Mouse (Mus musculus): Measurements from ENCODE around the gene Tomm34. TPM values are rescaled to one million over a fixed set of nuclear protein-coding genes. Genes with fewer than 3 reads are reported as not detected.

The Tomm34 gene
- polyA plus RNA-seq, 1 experiment from 2014 or later: 60.7 TPM

DNA sequence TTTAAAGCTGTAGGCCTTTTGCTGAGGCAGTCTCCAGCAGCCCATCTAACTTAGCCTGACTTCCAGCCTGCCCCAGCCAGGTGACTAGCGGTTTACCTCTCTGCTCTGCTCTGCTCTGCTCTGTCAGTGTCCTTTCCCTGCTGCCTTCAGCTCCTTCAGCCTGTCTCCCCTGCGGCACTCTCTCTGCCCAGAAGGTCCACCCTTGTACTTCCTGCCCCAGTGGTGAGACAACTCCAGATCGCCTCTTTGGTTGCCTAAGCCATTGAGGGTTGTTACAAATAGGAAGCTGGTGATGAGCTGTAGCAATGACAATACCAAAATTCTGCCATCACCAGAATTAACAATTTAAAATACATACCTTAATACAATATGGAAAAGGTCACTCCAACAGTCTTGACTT lies 60.0 kb downstream of the Tomm34 start:
- Histone ChIP-seq H3K27ac (replicated peaks in 1 of 2; ENCODE audit: control insufficient read depth in 1 of 2, insufficient read depth in 1 of 2, low read depth in 2 of 2, low read length in 2 of 2) (no peak overlapping the region), H3K4me1 (ENCODE audit: control insufficient read depth in 2 of 2, insufficient read depth in 2 of 2, low read length in 2 of 2) (peaks cover 3 to 20% of the 10 kb centered on the region in 2 experiments), H3K27me3 (ENCODE audit: control insufficient read depth, insufficient read depth, low read length) (no peaks in the 10 kb centered on the region), H3K9ac (ENCODE audit: low read length) (no peak overlapping the region), H3K36me3 (ENCODE audit: control insufficient read depth, insufficient read depth, low read length) (peaks cover 48% of the 10 kb centered on the region), H3K9me3 (ENCODE audit: control insufficient read depth, low read length) (no peaks in the 10 kb centered on the region), H3K4me3 (ENCODE audit: control insufficient read depth in 1 of 2, insufficient read depth in 1 of 2, low read depth in 1 of 2, low read length in 2 of 2) (no peak overlapping the region), H3K4me2 (ENCODE audit: low read length) (no peak overlapping the region)
- ATAC-seq (ENCODE audit: insufficient number of reproducible peaks, insufficient read depth, low FRiP score, low read depth): no peak
- 82% methylated on average over 3 of the region's 3 CpGs for WGBS

DNA sequence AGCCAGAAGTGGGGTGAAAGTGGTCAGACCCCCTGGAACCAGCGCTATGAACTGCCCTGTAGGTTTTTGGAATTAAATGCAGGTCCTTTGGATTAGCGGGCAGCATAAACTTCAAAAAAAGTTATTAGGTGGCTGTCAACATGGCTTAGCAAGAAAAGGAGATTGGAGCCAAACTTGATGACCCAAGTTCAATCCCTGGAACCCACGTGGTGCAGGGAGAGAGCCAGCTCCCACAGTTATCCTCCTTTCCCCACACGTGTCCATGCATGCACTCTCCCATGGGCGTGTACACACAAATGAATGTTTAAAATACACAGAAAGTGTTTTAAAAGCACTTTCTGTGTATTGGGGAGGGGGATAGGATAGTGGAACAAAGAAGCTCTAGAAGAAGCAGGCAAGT lies 60.5 kb downstream of the Tomm34 start:
- H3K36me3 ChIP-seq (ENCODE audit: control insufficient read depth, insufficient read depth, low read length): peaks cover 43% of the 10 kb centered on the region
- H3K27me3 ChIP-seq (ENCODE audit: control insufficient read depth, insufficient read depth, low read length): no peaks in the 10 kb centered on the region
- no peak overlapping the region for H3K27ac ChIP-seq (replicated peaks in 1 of 2; ENCODE audit: control insufficient read depth in 1 of 2, insufficient read depth in 1 of 2, low read depth in 2 of 2, low read length in 2 of 2)
- 84% methylated on average over 5 of the region's 5 CpGs for WGBS
- no peak for ATAC-seq (ENCODE audit: insufficient number of reproducible peaks, insufficient read depth, low FRiP score, low read depth)
- H3K4me3 ChIP-seq (ENCODE audit: control insufficient read depth in 1 of 2, insufficient read depth in 1 of 2, low read depth in 1 of 2, low read length in 2 of 2): no peak overlapping the region
- no peak overlapping the region for H3K9ac ChIP-seq (ENCODE audit: low read length)
- no peaks in the 10 kb centered on the region for H3K9me3 ChIP-seq (ENCODE audit: control insufficient read depth, low read length)
- H3K4me1 ChIP-seq (ENCODE audit: control insufficient read depth in 2 of 2, insufficient read depth in 2 of 2, low read length in 2 of 2): peaks cover 3 to 24% of the 10 kb centered on the region in 2 experiments
- H3K4me2 ChIP-seq (ENCODE audit: low read length): no peak overlapping the region

DNA sequence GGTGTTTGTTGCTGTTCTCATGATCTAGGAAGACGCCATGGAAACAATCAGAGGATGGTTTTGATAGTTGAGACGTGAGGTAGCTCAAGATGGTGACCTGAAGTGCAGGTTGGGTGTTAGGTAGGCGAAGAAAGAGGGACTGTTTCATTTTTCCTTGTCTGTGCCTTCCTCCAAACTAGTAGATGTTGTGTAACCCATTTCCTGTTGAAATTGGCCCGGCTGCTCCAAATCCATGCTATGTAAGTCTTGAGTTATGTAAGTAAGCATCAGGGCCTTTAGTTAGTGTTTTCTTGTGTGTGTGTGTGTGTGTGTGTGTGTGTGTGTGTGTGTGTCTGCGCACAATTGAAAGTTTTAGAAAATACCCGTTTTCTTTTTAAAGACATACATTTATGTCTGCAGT lies 61.7 kb downstream of the Tomm34 start:
- Histone ChIP-seq H3K4me3 (ENCODE audit: control insufficient read depth in 1 of 2, insufficient read depth in 1 of 2, low read depth in 1 of 2, low read length in 2 of 2) (no peak overlapping the region), H3K27me3 (ENCODE audit: control insufficient read depth, insufficient read depth, low read length) (no peaks in the 10 kb centered on the region), H3K9me3 (ENCODE audit: control insufficient read depth, low read length) (no peaks in the 10 kb centered on the region), H3K9ac (ENCODE audit: low read length) (no peak overlapping the region), H3K4me2 (ENCODE audit: low read length) (no peak overlapping the region), H3K4me1 (ENCODE audit: control insufficient read depth in 2 of 2, insufficient read depth in 2 of 2, low read length in 2 of 2) (peaks cover 3 to 31% of the 10 kb centered on the region in 2 experiments), H3K36me3 (ENCODE audit: control insufficient read depth, insufficient read depth, low read length) (peaks cover 30% of the 10 kb centered on the region), H3K27ac (replicated peaks in 1 of 2; ENCODE audit: control insufficient read depth in 1 of 2, insufficient read depth in 1 of 2, low read depth in 2 of 2, low read length in 2 of 2) (no peak overlapping the region)
- no peak for ATAC-seq (ENCODE audit: insufficient number of reproducible peaks, insufficient read depth, low FRiP score, low read depth)
- 76% methylated on average over 6 of the region's 6 CpGs for WGBS

DNA sequence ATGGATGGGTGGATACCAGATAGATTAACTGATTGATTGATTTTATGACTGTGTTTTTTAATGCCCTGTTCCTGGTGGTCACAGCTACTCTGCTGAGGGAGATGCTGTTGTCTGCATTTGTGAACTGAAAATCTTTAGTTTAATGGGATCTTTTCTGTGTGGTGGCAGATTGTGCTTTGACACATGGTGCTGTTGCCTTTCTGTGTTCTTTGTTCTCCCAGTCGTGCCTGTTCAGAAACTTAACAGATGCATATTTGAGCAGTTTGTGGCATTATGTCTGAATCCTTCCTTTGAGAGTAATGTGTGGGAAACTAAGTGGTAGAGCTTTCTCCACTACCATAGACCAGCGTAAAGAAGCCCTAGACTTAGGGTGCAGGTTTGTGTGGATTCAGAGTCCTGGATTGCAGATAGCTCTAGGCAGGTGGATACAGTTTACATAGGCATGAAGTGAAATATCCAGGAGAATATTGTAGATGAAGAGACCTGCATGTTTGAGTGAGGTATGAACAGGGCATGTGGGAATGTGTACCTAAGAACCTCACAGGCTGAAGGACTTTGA lies 62.9 kb downstream of the Tomm34 start:
- ATAC-seq (ENCODE audit: insufficient number of reproducible peaks, insufficient read depth, low FRiP score, low read depth): no peak
- peaks cover 19% of the 10 kb centered on the region for H3K36me3 ChIP-seq (ENCODE audit: control insufficient read depth, insufficient read depth, low read length)
- no peaks in the 10 kb centered on the region for H3K27me3 ChIP-seq (ENCODE audit: control insufficient read depth, insufficient read depth, low read length)
- peaks cover 6 to 35% of the 10 kb centered on the region in 2 experiments for H3K4me1 ChIP-seq (ENCODE audit: control insufficient read depth in 2 of 2, insufficient read depth in 2 of 2, low read length in 2 of 2)
- 82% methylated on average over 2 of the region's 2 CpGs for WGBS
- no peaks in the 10 kb centered on the region for H3K9me3 ChIP-seq (ENCODE audit: control insufficient read depth, low read length)
- H3K4me3 ChIP-seq (ENCODE audit: control insufficient read depth in 1 of 2, insufficient read depth in 1 of 2, low read depth in 1 of 2, low read length in 2 of 2): no peak overlapping the region
- no peak overlapping the region for H3K27ac ChIP-seq (replicated peaks in 1 of 2; ENCODE audit: control insufficient read depth in 1 of 2, insufficient read depth in 1 of 2, low read depth in 2 of 2, low read length in 2 of 2)
- H3K4me2 ChIP-seq (ENCODE audit: low read length): no peak overlapping the region
- no peak overlapping the region for H3K9ac ChIP-seq (ENCODE audit: low read length)

DNA sequence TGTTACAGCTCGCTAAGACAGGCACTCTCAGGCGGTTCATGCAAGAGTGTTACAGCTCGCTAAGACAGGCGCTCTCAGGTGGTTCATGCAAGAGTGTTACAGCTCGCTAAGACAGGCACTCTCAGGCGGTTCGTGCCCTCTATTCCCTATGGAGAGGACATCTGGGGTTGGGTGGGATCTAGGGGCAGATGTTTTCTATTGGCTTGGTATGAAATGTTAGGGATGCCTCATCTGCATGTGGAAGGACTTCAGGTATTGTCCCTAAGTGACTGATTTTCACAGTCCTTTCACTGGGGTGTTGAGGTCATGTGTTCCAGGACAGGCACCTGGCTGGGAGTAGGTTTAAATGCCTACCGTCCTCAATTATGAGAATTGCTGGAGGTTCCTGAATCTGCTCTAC lies 63.4 kb downstream of the Tomm34 start:
- H3K4me1 ChIP-seq (ENCODE audit: control insufficient read depth in 2 of 2, insufficient read depth in 2 of 2, low read length in 2 of 2): peaks cover 9 to 39% of the 10 kb centered on the region in 2 experiments
- H3K27ac ChIP-seq (replicated peaks in 1 of 2; ENCODE audit: control insufficient read depth in 1 of 2, insufficient read depth in 1 of 2, low read depth in 2 of 2, low read length in 2 of 2): no peak overlapping the region
- H3K4me2 ChIP-seq (ENCODE audit: low read length): no peak overlapping the region
- H3K4me3 ChIP-seq (ENCODE audit: control insufficient read depth in 1 of 2, insufficient read depth in 1 of 2, low read depth in 1 of 2, low read length in 2 of 2): no peak overlapping the region
- H3K9me3 ChIP-seq (ENCODE audit: control insufficient read depth, low read length): no peaks in the 10 kb centered on the region
- H3K27me3 ChIP-seq (ENCODE audit: control insufficient read depth, insufficient read depth, low read length): no peaks in the 10 kb centered on the region
- H3K36me3 ChIP-seq (ENCODE audit: control insufficient read depth, insufficient read depth, low read length): peaks cover 14% of the 10 kb centered on the region
- H3K9ac ChIP-seq (ENCODE audit: low read length): no peak overlapping the region
- WGBS: 88% methylated on average over 8 of the region's 8 CpGs
- no peak for ATAC-seq (ENCODE audit: insufficient number of reproducible peaks, insufficient read depth, low FRiP score, low read depth)

DNA sequence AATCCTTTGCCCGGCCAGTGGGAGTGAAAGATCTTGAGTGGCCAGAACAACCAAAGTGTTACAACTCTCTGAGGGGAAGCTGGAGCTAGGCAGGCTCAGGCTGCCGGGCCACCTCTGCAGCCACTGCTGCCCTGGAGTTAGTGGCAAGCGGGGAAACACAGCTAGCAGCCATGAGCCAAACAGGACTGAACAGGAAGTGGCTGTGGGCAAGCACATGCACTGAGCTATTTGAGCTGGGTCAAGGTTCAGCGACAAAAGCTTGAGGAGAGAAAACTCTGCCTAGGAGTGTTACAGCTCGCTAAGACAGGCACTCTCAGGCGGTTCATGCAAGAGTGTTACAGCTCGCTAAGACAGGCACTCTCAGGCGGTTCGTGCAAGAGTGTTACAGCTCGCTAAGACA lies 64.0 kb downstream of the Tomm34 start:
- H3K9me3 ChIP-seq (ENCODE audit: control insufficient read depth, low read length): no peaks in the 10 kb centered on the region
- H3K4me3 ChIP-seq (ENCODE audit: control insufficient read depth in 1 of 2, insufficient read depth in 1 of 2, low read depth in 1 of 2, low read length in 2 of 2): no peak overlapping the region
- H3K36me3 ChIP-seq (ENCODE audit: control insufficient read depth, insufficient read depth, low read length): peaks cover 7% of the 10 kb centered on the region
- no peak overlapping the region for H3K9ac ChIP-seq (ENCODE audit: low read length)
- no peaks in the 10 kb centered on the region for H3K27me3 ChIP-seq (ENCODE audit: control insufficient read depth, insufficient read depth, low read length)
- H3K27ac ChIP-seq (replicated peaks in 1 of 2; ENCODE audit: control insufficient read depth in 1 of 2, insufficient read depth in 1 of 2, low read depth in 2 of 2, low read length in 2 of 2): 0 out of 4 replicates have a peak overlapping the region, but pooled peaks of 1 of the 2 experiments have one; percentile 14
- WGBS: 63% methylated on average over 10 of the region's 10 CpGs
- peak overlapping the region; percentile 24; the same call in 1 of the 2 replicates for H3K4me2 ChIP-seq (ENCODE audit: low read length)
- no peak for ATAC-seq (ENCODE audit: insufficient number of reproducible peaks, insufficient read depth, low FRiP score, low read depth)
- peaks cover 9 to 45% of the 10 kb centered on the region in 2 experiments for H3K4me1 ChIP-seq (ENCODE audit: control insufficient read depth in 2 of 2, insufficient read depth in 2 of 2, low read length in 2 of 2)

DNA sequence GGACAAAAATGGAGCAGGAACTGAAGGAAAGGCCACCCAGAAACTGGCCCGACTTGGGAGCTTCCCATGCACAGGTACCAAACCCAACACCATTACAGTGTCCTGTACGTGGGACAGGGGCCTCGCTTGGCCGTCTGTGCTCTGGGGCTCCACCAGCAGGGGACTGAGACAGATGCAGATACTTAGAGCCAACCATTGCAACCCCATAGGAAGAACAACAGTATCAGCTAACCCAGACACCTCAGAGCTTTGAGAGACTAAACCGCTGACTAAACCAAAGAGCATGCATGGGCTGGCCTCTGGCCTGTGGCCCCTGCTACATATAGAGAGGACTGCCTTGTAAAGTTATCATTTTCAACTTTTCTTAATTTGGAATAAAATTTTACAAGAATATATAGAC lies 66.5 kb downstream of the Tomm34 start:
- ATAC-seq (ENCODE audit: insufficient number of reproducible peaks, insufficient read depth, low FRiP score, low read depth): no peak
- Histone ChIP-seq H3K36me3 (ENCODE audit: control insufficient read depth, insufficient read depth, low read length) (no peaks in the 10 kb centered on the region; the same call in 1 of the 2 replicates), H3K4me1 (ENCODE audit: control insufficient read depth in 2 of 2, insufficient read depth in 2 of 2, low read length in 2 of 2) (peaks cover 9 to 52% of the 10 kb centered on the region in 2 experiments)

More for the DNA sequence above, 66.5 kb downstream of the Tomm34 start:
- H3K9me3 ChIP-seq (ENCODE audit: control insufficient read depth, low read length): no peaks in the 10 kb centered on the region
- H3K27me3 ChIP-seq (ENCODE audit: control insufficient read depth, insufficient read depth, low read length): no peaks in the 10 kb centered on the region
- no peak overlapping the region for H3K4me3 ChIP-seq (ENCODE audit: control insufficient read depth in 1 of 2, insufficient read depth in 1 of 2, low read depth in 1 of 2, low read length in 2 of 2)
- no peak overlapping the region for H3K4me2 ChIP-seq (ENCODE audit: low read length)
- WGBS: 73% methylated on average over 5 of the region's 5 CpGs
- H3K9ac ChIP-seq (ENCODE audit: low read length): no peak overlapping the region
- no peak overlapping the region for H3K27ac ChIP-seq (replicated peaks in 1 of 2; ENCODE audit: control insufficient read depth in 1 of 2, insufficient read depth in 1 of 2, low read depth in 2 of 2, low read length in 2 of 2)

Data from heart, embryonic 14.5 days (tissue).